Mouse (Mus musculus): ENCODE results near the gene Qdpr. TPM values are rescaled to one million over a fixed set of nuclear protein-coding genes. Genes with fewer than 3 reads are reported as not detected.

The Qdpr gene
- polyA plus RNA-seq, 1 experiment, result 62.4 TPM

GRCm38 (mm10) chr5:45496042-45496441, 46.0 kb upstream of the Qdpr start:
- Histone ChIP-seq H3K79me2 (ENCODE audit: control insufficient read depth, insufficient read depth) (peaks cover 12% of the 10 kb centered on the region), H3K36me3 (ENCODE audit: control insufficient read depth, insufficient read depth) (peaks cover 7% of the 10 kb centered on the region), H3K4me2 (ENCODE audit: low read depth) (peak overlapping the region; percentile 44), H3ac (ENCODE audit: control insufficient read depth, insufficient read length) (no peak overlapping the region), H3K27me3 (ENCODE audit: control insufficient read depth, insufficient read depth, insufficient read length) (peaks cover 3% of the 10 kb centered on the region), H3K4me3 (no peak overlapping the region)
- no peak for TF ChIP-seq SRF (IDR thresholded peaks at IDR 0.05; ENCODE audit: control insufficient read depth, insufficient read length, low read depth)
- TF ChIP-seq TCF3 (IDR thresholded peaks at IDR 0.05; ENCODE audit: insufficient read length, low read depth), result no peak
- no peak for TF ChIP-seq USF1 (IDR thresholded peaks at IDR 0.05; ENCODE audit: low read depth)
- TF ChIP-seq POLR2A (IDR thresholded peaks at IDR 0.05; ENCODE audit: insufficient read length, low read depth), result no peak
- no peak for TF ChIP-seq POLR2AphosphoS2 (IDR thresholded peaks at IDR 0.05; ENCODE audit: insufficient read length, low read depth)
- no peak for TF ChIP-seq MAX (IDR thresholded peaks at IDR 0.05; ENCODE audit: low read depth)
- TF ChIP-seq MYOG (IDR thresholded peaks at IDR 0.05; ENCODE audit: control insufficient read depth in 1 of 3, insufficient read depth in 1 of 3, insufficient read length in 2 of 3, low read depth in 2 of 3), result no peak
- TF ChIP-seq REST (IDR thresholded peaks at IDR 0.05; ENCODE audit: insufficient read depth, insufficient read length), result no peak
- TF ChIP-seq CEBPB (IDR thresholded peaks at IDR 0.05; ENCODE audit: insufficient read depth, poor library complexity, severe bottlenecking), result no peak
- no peak for TF ChIP-seq TCF12 (IDR thresholded peaks at IDR 0.05; ENCODE audit: insufficient read depth, poor library complexity, severe bottlenecking)
- TF ChIP-seq E2F4 (IDR thresholded peaks at IDR 0.05; ENCODE audit: insufficient read depth), result no peak
- TF ChIP-seq MYOD1 (IDR thresholded peaks at IDR 0.05; ENCODE audit: control insufficient read depth in 1 of 3, insufficient read length in 2 of 3, low read depth in 2 of 3), result no peak

- H3K36me3 ChIP-seq (ENCODE audit: control insufficient read depth, insufficient read depth), result peaks cover 4% of the 10 kb centered on the region
- no peak for TF ChIP-seq POLR2A (IDR thresholded peaks at IDR 0.05; ENCODE audit: insufficient read length, low read depth)
- no peak for TF ChIP-seq MYOG (IDR thresholded peaks at IDR 0.05; ENCODE audit: control insufficient read depth in 1 of 3, insufficient read depth in 1 of 3, insufficient read length in 2 of 3, low read depth in 2 of 3)
- TF ChIP-seq REST (IDR thresholded peaks at IDR 0.05; ENCODE audit: insufficient read depth, insufficient read length), result no peak
- TF ChIP-seq SRF (IDR thresholded peaks at IDR 0.05; ENCODE audit: control insufficient read depth, insufficient read length, low read depth), result no peak
- peak overlapping the region; percentile 66 for H3K4me3 ChIP-seq
- H3K27me3 ChIP-seq (ENCODE audit: control insufficient read depth, insufficient read depth, insufficient read length), result peaks cover 3% of the 10 kb centered on the region
- no peak overlapping the region for H3ac ChIP-seq (ENCODE audit: control insufficient read depth, insufficient read length)
- H3K79me2 ChIP-seq (ENCODE audit: control insufficient read depth, insufficient read depth), result peaks cover 12% of the 10 kb centered on the region
- H3K4me2 ChIP-seq (ENCODE audit: low read depth), result peak overlapping the region; percentile 96
Observed at GRCm38 (mm10) chr5:45495429-45495975, 45.5 kb upstream of the Qdpr start.

- Histone ChIP-seq H3ac (ENCODE audit: control insufficient read depth, insufficient read length) (peak overlapping the region; percentile 54), H3K27me3 (ENCODE audit: control insufficient read depth, insufficient read depth, insufficient read length) (peaks cover 3% of the 10 kb centered on the region), H3K36me3 (ENCODE audit: control insufficient read depth, insufficient read depth) (peaks cover 4% of the 10 kb centered on the region), H3K79me2 (ENCODE audit: control insufficient read depth, insufficient read depth) (peaks cover 12% of the 10 kb centered on the region), H3K4me2 (ENCODE audit: low read depth) (peak overlapping the region; percentile 96), H3K4me3 (peak overlapping the region; percentile 66)
- TF ChIP-seq TCF3 (IDR thresholded peaks at IDR 0.05; ENCODE audit: insufficient read length, low read depth), result no peak
- TF ChIP-seq TCF12 (IDR thresholded peaks at IDR 0.05; ENCODE audit: insufficient read depth, poor library complexity, severe bottlenecking), result no peak
- TF ChIP-seq SRF (IDR thresholded peaks at IDR 0.05; ENCODE audit: control insufficient read depth, insufficient read length, low read depth), result no peak
- no peak for TF ChIP-seq POLR2AphosphoS2 (IDR thresholded peaks at IDR 0.05; ENCODE audit: insufficient read length, low read depth)
Observed at GRCm38 (mm10) chr5:45494093-45494755, 44.2 kb upstream of the Qdpr start.

GRCm38 (mm10) chr5:45493191-45494092, 43.4 kb upstream of the Qdpr start, which contains the start of gene Lap3:
Lap3 (plus strand) TSS chr5:45493374.
- Histone ChIP-seq H3K4me3 (peak within 1 kb of the TSS; percentile 66), H3K79me2 (ENCODE audit: control insufficient read depth, insufficient read depth) (peaks cover 12% of the 10 kb centered on the region), H3K4me2 (ENCODE audit: low read depth) (peak within 1 kb of the TSS; percentile 96), H3K36me3 (ENCODE audit: control insufficient read depth, insufficient read depth) (peaks cover 4% of the 10 kb centered on the region), H3ac (ENCODE audit: control insufficient read depth, insufficient read length) (peak within 1 kb of the TSS; percentile 54), H3K27me3 (ENCODE audit: control insufficient read depth, insufficient read depth, insufficient read length) (peaks cover 3% of the 10 kb centered on the region)
- TF ChIP-seq POLR2AphosphoS2 (IDR thresholded peaks at IDR 0.05; ENCODE audit: insufficient read length, low read depth) (peak; percentile 83), MAX (IDR thresholded peaks at IDR 0.05; ENCODE audit: low read depth) (no peak), POLR2A (IDR thresholded peaks at IDR 0.05; ENCODE audit: insufficient read length, low read depth) (peak; percentile 86), TCF12 (IDR thresholded peaks at IDR 0.05; ENCODE audit: insufficient read depth, poor library complexity, severe bottlenecking) (no peak), MYOD1 (IDR thresholded peaks at IDR 0.05; ENCODE audit: control insufficient read depth in 1 of 3, insufficient read length in 2 of 3, low read depth in 2 of 3) (peak in 1 of 3 experiments; percentile 25), USF1 (IDR thresholded peaks at IDR 0.05; ENCODE audit: low read depth) (peak; percentile 47)

- Histone ChIP-seq H3K4me2 (ENCODE audit: low read depth) (no peak overlapping the region), H3K36me3 (ENCODE audit: control insufficient read depth, insufficient read depth) (no peaks in the 10 kb centered on the region), H3K79me2 (ENCODE audit: control insufficient read depth, insufficient read depth) (peaks cover 12% of the 10 kb centered on the region), H3K27me3 (ENCODE audit: control insufficient read depth, insufficient read depth, insufficient read length) (peaks cover 10% of the 10 kb centered on the region), H3ac (ENCODE audit: control insufficient read depth, insufficient read length) (no peak overlapping the region), H3K4me3 (no peak overlapping the region)
- no peak for TF ChIP-seq TCF12 (IDR thresholded peaks at IDR 0.05; ENCODE audit: insufficient read depth, poor library complexity, severe bottlenecking)
- no peak for TF ChIP-seq CEBPB (IDR thresholded peaks at IDR 0.05; ENCODE audit: insufficient read depth, poor library complexity, severe bottlenecking)
- no peak for TF ChIP-seq REST (IDR thresholded peaks at IDR 0.05; ENCODE audit: insufficient read depth, insufficient read length)
- TF ChIP-seq E2F4 (IDR thresholded peaks at IDR 0.05; ENCODE audit: insufficient read depth), result no peak
- TF ChIP-seq MYOD1 (IDR thresholded peaks at IDR 0.05; ENCODE audit: control insufficient read depth in 1 of 3, insufficient read length in 2 of 3, low read depth in 2 of 3), result no peak
- no peak for TF ChIP-seq POLR2AphosphoS2 (IDR thresholded peaks at IDR 0.05; ENCODE audit: insufficient read length, low read depth)
- TF ChIP-seq USF1 (IDR thresholded peaks at IDR 0.05; ENCODE audit: low read depth), result no peak
- TF ChIP-seq MYOG (IDR thresholded peaks at IDR 0.05; ENCODE audit: control insufficient read depth in 1 of 3, insufficient read depth in 1 of 3, insufficient read length in 2 of 3, low read depth in 2 of 3), result no peak
- TF ChIP-seq MAX (IDR thresholded peaks at IDR 0.05; ENCODE audit: low read depth), result no peak
- TF ChIP-seq POLR2A (IDR thresholded peaks at IDR 0.05; ENCODE audit: insufficient read length, low read depth), result no peak
- TF ChIP-seq SRF (IDR thresholded peaks at IDR 0.05; ENCODE audit: control insufficient read depth, insufficient read length, low read depth), result no peak
- TF ChIP-seq TCF3 (IDR thresholded peaks at IDR 0.05; ENCODE audit: insufficient read length, low read depth), result no peak
Observed at GRCm38 (mm10) chr5:45491776-45492175, 41.7 kb upstream of the Qdpr start.
